Mouse (Mus musculus): ENCODE results near the gene Syt12.
A peak's percentile ranks its signal among the peaks of the same experiment; 100 is the strongest.

Gene Syt12

GRCm38 (mm10) chr19:4477345-4478189, at the start of gene Syt12:
TSS of gene Syt12 (minus strand) at chr19:4477447.
- no peak for DNase-seq

DNA sequence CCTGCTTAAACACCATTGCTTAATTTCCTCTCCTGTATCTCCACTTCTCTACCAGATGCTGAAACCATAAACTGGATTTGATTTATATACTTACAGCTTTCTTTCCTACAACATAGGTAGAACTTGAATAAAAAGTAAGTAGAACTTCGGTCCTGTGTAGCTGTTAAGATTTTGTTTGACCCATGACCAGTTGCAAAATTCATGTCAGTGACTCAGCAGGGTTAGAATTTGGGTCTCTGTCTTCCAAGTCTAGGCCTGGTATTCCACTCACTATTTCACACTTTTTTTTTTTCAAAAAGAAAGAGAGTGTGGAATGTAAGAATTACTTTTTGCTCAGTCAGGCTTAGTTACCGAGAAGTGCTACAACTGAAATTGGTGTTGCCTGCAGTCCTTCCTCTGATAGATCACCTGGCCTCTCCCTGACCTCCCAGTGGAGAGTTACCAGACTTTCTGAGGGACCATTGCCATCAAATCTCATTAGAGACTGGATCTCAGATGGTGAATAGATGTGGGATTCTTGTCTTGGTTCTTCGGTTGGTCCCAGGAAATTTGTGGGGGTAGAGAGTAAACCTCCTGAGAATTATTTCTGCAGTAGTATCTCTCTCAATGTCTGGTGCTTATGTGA, 44.3 kb upstream of the Syt12 start:
- DNase-seq = no peak

GRCm38 (mm10) chr19:4517483-4517882, 40.2 kb upstream of the Syt12 start:
- no peak for DNase-seq

DNA sequence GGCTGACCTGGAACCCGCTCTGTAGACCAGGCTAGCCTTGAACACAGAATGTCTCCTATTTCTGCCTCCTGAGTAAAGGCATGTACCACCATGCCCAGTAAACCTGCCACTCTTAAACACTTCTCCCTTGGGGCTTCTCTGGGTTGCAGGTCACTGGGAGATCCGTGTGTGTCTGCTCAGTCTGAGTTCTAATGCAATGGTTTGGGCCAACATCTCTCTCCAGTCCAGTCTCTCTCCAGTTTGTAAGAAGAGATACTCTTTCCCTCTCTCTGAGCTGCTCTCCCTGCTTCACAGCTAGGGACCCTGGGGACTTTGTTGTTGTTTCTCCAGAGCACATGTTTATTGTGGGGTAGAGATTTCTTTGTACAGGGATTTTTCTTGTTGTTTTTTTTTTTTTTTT, 39.0 kb upstream of the Syt12 start:
- no peak for DNase-seq

DNA sequence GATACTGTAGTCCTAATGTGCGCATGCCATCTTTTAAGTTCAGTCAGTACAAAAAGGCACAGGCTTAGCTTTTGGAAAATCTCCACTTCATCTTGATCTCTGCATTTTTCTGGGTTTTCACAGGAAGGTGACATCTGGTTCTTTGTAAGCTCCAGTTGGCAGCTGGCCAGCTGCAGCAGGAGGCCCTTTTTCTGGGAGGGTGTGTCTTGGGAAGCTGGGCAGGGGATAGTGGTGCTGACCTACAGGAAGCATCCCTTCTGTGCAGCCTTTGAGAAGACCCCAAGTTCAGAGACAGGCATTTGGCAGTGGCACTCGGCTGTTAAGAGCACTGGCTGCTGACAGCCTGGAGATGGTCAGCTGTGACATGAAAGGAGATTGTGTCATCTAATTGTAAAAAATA, 38.5 kb upstream of the Syt12 start:
- no peak for DNase-seq

- DNase-seq = no peak
Observed at GRCm38 (mm10) chr19:4513236-4513858, 36.1 kb upstream of the Syt12 start.

DNA sequence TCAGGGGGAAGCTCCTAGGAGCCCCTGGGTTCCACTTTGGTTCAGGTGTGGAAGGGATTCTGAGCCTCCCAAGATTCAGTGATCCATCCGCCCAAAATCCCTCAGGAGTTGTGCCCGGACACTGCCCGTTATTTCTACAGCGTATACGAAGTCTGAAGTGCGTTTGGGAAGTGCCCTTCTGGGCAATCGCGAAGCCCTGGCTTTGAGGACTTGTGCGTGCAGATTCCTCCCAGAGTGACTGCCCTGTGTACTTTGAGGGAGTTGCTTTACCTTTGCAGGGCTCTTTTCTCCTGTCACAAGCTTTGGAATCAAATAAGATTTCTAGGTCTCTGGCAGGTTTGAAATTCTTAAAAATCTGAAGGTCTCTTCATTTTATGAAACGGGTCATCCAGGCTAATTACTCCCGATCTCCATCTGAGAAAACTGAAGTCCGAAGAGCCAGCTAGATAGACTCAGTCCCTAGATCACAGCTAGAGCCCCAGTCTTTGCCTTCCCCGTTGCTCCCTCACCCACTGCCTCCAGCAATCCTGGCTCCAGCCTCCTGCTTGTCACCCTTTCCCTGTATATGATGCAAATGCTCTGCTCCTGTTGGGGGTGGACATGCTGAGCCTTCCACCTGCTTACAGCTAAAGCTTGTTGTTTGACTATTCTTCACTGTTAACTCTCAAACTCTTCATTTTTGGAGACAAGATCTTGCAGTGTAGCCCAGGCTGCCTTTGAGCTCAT, 34.0 kb upstream of the Syt12 start:
- no peak for DNase-seq

DNA sequence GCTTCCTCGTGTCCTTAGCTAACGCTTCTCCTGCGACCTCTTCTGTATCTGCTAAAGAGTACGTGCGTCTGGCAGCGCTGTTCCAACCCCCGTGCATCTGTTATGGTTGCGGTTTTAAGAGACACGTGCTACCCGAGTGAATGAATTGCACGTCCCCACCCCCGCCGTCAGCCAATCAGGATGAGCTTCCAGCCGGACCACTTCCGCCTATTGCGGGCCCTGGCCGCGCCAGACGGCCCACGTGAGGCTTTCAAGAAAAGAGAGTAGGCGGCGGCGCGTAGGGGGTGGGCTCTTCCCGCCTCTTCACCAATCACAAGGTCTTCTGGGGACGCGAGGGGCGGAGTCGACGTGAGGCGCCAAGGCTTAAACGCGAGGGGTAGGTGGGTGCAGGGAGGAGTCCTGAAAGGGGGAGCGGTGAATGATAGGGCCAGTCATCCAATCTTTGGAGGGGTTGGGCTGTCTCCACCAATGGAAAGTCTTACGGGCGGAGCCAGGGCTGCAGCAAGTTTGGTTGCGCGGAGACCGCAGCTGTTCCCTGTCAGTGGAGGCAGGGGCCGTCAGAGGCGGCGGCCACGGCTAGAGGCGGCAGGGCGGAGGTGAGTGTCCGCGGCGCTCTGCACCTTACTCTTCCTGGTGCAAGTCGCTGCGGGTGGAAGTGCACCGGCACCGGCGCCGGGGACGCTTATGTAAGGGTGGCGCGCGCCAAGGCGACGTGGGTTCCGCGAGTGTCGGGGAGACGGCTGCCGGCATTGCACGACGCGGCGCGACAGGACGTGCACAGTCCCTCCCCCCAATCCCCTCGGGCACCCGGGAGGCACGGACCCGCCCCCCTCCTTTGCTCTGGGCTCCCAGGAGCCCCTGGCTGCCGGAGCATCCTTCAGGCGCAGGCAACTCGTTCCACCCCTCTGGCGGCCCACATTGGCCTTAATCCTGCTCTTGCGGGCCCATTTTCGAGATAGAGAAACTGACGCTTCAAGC, 33.0 kb upstream of the Syt12 start, which contains the start of gene Pcx:
Gene Pcx (plus strand): TSS at position 487 of the 978 bp plus-strand sequence.
- DNase-seq = peak; percentile 97

DNA sequence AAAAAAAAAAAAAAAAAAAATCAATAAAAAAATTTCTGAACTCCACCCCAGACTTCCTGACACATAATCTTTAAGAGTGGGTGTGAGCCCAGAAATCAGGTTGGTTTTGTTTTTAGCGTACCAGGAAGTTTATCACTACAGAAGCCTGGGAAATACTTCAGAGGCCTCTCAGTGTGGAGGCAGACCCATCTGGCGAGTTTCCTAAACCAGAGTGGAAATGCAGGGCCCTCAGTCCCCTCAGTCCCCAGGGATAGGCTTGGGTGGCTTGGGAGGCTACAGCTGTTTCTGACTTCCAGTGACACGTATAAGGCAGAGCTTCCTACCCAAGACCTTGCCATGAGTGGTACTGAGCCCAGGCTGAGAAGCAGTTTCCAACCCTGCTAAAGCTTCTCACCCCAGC, 30.5 kb upstream of the Syt12 start:
- DNase-seq = no peak

- no peak for DNase-seq
Observed at GRCm38 (mm10) chr19:4504830-4505229, 27.6 kb upstream of the Syt12 start.

DNA sequence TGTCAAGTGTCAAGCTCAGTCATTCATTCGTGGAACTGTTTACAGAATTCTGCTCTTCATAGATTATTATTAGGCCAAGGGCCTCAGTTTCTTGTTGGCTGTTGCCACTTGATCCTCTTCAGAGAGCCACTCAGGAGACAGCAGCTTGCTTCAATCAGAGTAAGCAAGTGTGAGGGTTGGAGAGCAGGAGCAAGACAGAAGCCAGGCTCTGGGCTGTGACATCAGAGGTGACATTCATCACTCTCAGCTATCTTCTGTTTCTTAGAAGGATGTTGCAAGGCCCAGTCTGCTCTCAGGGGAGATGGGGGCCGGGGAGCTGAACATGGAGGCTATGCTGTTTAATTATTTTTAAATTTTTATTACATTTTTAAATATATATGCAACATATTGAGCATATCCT, 25.5 kb upstream of the Syt12 start:
- no peak for DNase-seq

GRCm38 (mm10) chr19:4498062-4498933, 21.1 kb upstream of the Syt12 start, which contains the start of gene 2010003K11Rik:
TSS of gene 2010003K11Rik (minus strand) at chr19:4498583.
- DNase-seq = no peak

DNA sequence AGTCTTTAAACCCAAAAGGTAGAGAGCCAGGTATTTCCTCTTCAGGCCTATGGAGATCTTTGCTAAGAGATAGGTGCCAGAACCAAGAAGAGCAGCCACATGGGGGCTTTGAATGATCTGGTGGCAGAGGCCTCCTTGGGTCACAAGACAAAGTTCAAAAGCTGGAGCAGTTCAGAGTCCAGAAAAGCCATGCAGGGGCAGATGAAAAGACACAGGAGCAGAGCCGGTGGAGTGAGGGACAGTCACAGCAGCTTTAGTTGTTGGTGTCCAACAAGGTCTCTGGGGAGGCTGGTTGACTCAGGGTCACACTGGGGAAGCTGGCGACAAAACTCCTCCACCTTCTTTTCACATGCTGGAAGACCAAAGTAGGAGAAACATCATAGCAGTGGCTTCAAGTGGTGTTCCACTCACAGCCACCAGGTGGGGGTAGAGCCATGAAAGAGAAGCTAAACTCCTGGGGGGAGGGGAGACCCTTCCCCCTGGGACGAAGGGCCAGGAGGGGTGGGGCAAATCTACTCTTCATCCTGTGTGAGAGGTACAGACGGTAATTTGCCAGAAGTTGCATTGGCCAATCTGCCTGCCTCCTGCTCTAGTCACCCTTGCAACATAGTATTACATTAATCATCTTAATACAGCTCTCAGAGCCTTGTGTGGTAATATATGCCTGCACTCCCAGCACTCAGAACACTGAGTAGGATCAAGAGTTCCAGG, 20.2 kb upstream of the Syt12 start:
- DNase-seq = peak; percentile 82

- no peak for DNase-seq
Observed at GRCm38 (mm10) chr19:4496535-4497262, 19.5 kb upstream of the Syt12 start.

GRCm38 (mm10) chr19:4495814-4496213, 18.6 kb upstream of the Syt12 start:
- no peak for DNase-seq

- no peak for DNase-seq
Observed at GRCm38 (mm10) chr19:4494707-4495106, 17.5 kb upstream of the Syt12 start.

GRCm38 (mm10) chr19:4492526-4493296, 15.5 kb upstream of the Syt12 start:
- DNase-seq = no peak

DNA sequence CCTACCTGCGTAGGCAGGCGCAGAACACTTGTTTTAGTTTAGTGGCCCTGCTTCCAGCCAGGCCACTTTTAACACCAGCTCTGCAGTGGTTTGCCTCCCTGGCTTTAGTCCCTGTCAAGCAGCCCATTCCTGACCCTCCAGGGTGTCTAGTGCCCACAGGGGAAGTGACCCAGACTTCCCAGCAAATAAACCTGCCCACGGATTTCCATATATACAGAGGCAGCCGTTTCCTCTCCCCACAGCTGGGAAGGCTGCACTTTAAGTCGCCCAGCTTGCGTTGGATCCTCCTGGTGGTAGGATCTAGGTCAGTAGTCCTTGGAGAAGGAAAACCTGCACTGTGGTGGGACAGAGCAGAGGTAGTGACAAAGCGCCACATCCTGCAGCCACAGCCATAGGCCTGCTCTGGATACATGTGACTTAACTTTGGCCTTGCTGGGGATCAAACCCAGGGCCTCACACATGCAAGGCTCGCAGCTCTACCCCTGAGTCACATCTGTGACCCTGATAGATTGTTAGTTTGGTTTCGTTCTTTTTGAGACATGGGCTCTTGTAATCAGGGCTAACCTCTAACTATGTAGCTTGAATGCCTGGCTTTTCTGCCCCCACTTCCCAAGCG, 13.9 kb upstream of the Syt12 start:
- DNase-seq = no peak
